Mouse (Mus musculus): ENCODE results near the gene Nfyb.

Gene Nfyb

GRCm38 (mm10) chr10:82763840-82764631 is at the start of gene Nfyb:
Gene Nfyb (minus strand): TSS chr10:82764144.
- peak; percentile 97 for DNase-seq (ENCODE audit: low spot score in 2 of 2)

GRCm38 (mm10) chr10:82811855-82812431 is 48.0 kb upstream of the Nfyb start:
- peak; percentile 53 to 57 for DNase-seq (ENCODE audit: low spot score in 2 of 2)

GRCm38 (mm10) chr10:82809352-82809751 is 45.4 kb upstream of the Nfyb start:
- DNase-seq (ENCODE audit: low spot score in 2 of 2), result no peak

GRCm38 (mm10) chr10:82808891-82809290 is 44.9 kb upstream of the Nfyb start:
- DNase-seq (ENCODE audit: low spot score in 2 of 2), result no peak

- no peak for DNase-seq (ENCODE audit: low spot score in 2 of 2)
These were observed 44.2 kb upstream of the Nfyb start for GRCm38 (mm10) chr10:82808155-82808554.

GRCm38 (mm10) chr10:82807238-82807637 is 43.3 kb upstream of the Nfyb start:
- no peak for DNase-seq (ENCODE audit: low spot score in 2 of 2)

- no peak for DNase-seq (ENCODE audit: low spot score in 2 of 2)
These were observed 42.5 kb upstream of the Nfyb start for GRCm38 (mm10) chr10:82806414-82806813.

GRCm38 (mm10) chr10:82805111-82805510 is 41.2 kb upstream of the Nfyb start:
- DNase-seq (ENCODE audit: low spot score in 2 of 2), result no peak

- DNase-seq (ENCODE audit: low spot score in 2 of 2), result no peak
These were observed 40.5 kb upstream of the Nfyb start for GRCm38 (mm10) chr10:82804396-82804795.

- DNase-seq (ENCODE audit: low spot score in 2 of 2), result no peak
These were observed 36.1 kb upstream of the Nfyb start for GRCm38 (mm10) chr10:82800094-82800493.

GRCm38 (mm10) chr10:82798312-82798933 is 34.5 kb upstream of the Nfyb start:
- no peak for DNase-seq (ENCODE audit: low spot score in 2 of 2)

- DNase-seq (ENCODE audit: low spot score in 2 of 2), result no peak
These were observed 33.2 kb upstream of the Nfyb start for GRCm38 (mm10) chr10:82797119-82797491.

- DNase-seq (ENCODE audit: low spot score in 2 of 2), result peak in 1 of 2 experiments; percentile 7
These were observed 32.7 kb upstream of the Nfyb start for GRCm38 (mm10) chr10:82796471-82797118.

GRCm38 (mm10) chr10:82795767-82796166 is 31.8 kb upstream of the Nfyb start:
- peak; percentile 2 to 3 for DNase-seq (ENCODE audit: low spot score in 2 of 2)

- peak; percentile 71 to 85 for DNase-seq (ENCODE audit: low spot score in 2 of 2)
These were observed 31.3 kb upstream of the Nfyb start for GRCm38 (mm10) chr10:82795071-82795731.

GRCm38 (mm10) chr10:82792311-82792710 is 28.4 kb upstream of the Nfyb start:
- DNase-seq (ENCODE audit: low spot score in 2 of 2), result no peak

- no peak for DNase-seq (ENCODE audit: low spot score in 2 of 2)
These were observed 27.8 kb upstream of the Nfyb start for GRCm38 (mm10) chr10:82791713-82792112.

- no peak for DNase-seq (ENCODE audit: low spot score in 2 of 2)
These were observed 26.6 kb upstream of the Nfyb start for GRCm38 (mm10) chr10:82790504-82790903.

- DNase-seq (ENCODE audit: low spot score in 2 of 2), result no peak
These were observed 25.2 kb upstream of the Nfyb start for GRCm38 (mm10) chr10:82789181-82789580.

- no peak for DNase-seq (ENCODE audit: low spot score in 2 of 2)
These were observed 18.5 kb upstream of the Nfyb start for GRCm38 (mm10) chr10:82782472-82782871.

GRCm38 (mm10) chr10:82780816-82781215 is 16.9 kb upstream of the Nfyb start:
- no peak for DNase-seq (ENCODE audit: low spot score in 2 of 2)

- no peak for DNase-seq (ENCODE audit: low spot score in 2 of 2)
These were observed 16.4 kb upstream of the Nfyb start for GRCm38 (mm10) chr10:82780322-82780721.

Measured in frontal cortex, postnatal 36 days (tissue).